Mouse (Mus musculus): ENCODE measurements around the gene Hsf2bp.

DNA sequence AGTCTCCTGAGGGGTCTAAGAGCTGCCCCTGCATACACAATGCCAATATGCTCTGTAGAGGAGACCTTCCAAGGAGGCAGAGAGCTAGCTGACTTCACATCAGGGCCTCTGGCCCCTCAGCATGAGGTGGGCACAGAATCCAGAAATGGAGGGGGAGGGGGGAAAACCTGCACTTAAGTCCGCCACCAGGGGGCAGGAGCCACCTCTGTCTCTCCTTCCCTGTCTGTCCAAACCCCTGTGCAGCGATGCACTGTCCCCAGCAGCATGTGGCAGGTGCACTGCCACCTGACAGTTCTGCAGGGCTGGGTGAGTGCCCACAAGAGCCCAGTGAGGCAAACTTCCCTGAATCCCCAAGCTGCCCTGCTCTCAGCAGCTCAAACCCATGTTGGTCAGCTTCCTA, 39.0 kb upstream of the Hsf2bp start:
- no peak for TF ChIP-seq POLR2AphosphoS5 (IDR thresholded peaks at IDR 0.05; ENCODE audit: borderline replicate concordance, low read depth, low read length)
- TF ChIP-seq EP300 (IDR thresholded peaks at IDR 0.05; ENCODE audit: low read depth in 1 of 2, low read length in 2 of 2) = no peak
- no peak for TF ChIP-seq POLR2A (IDR thresholded peaks at IDR 0.05; ENCODE audit: control insufficient read depth in 1 of 2, insufficient read depth in 1 of 2, low read depth in 1 of 2, low read length in 2 of 2, poor library complexity in 1 of 2)
- peak; percentile 48; the same call in 1 of the 2 replicates for TF ChIP-seq MAZ (IDR thresholded peaks at IDR 0.05; ENCODE audit: low read depth, low read length)
- TF ChIP-seq BHLHE40 (IDR thresholded peaks at IDR 0.05; ENCODE audit: borderline replicate concordance, low read depth, low read length) = no peak
- no peak for TF ChIP-seq TAL1 (IDR thresholded peaks at IDR 0.05; ENCODE audit: low read length)
- TF ChIP-seq MYC (IDR thresholded peaks at IDR 0.05; ENCODE audit: low read depth, low read length) = 0 out of 2 replicates have a peak, but pooled peaks have one; percentile 32
- peak; percentile 83 to 86 (median 85) for TF ChIP-seq CTCF (IDR thresholded peaks at IDR 0.05 in 2 of 3, conservative IDR thresholded peaks at IDR 0.05 in 1 of 3; ENCODE audit: control insufficient read depth in 1 of 3, insufficient read depth in 1 of 3, low read depth in 2 of 3, low read length in 3 of 3, poor library complexity in 1 of 3, severe bottlenecking in 1 of 3)
- no peak for TF ChIP-seq KAT2A (conservative IDR thresholded peaks at IDR 0.05; ENCODE audit: low read depth, low read length)

Measured in MEL (cell line).